Mouse (Mus musculus) embryonic facial prominence, embryonic 15.5 days (tissue): Measurements from ENCODE around the gene Ankrd44. TPM values are rescaled to one million over a fixed set of nuclear protein-coding genes. Genes with fewer than 3 reads are reported as not detected.

Source experiments
- ATAC-seq: fragments of 200-750 bp; cut with Nextera tagmentation; 2 replicates; pipeline ENCODE4 v1.8.0; 2017; ENCODE audit warnings: low read depth, moderate TSS enrichment; ENCODE audit not compliant: insufficient number of reproducible peaks, low FRiP score, low TSS enrichment
- H3K27ac ChIP-seq: fragments of 300-500 bp; sonication (generic); replicated peaks from 2 replicates; pipeline ENCODE4 v1.5.1; 2015; ENCODE audit warnings: mild to moderate bottlenecking, inconsistent platforms
- H3K27me3 ChIP-seq: fragments of 300-500 bp; sonication (generic); 2 replicates; pipeline ENCODE4 v1.6.1; 2015; ENCODE audit warnings: inconsistent platforms
- H3K36me3 ChIP-seq: fragments of 300-500 bp; sonication (generic); 2 replicates; pipeline ENCODE4 v1.6.1; 2015; ENCODE audit warnings: mild to moderate bottlenecking, inconsistent platforms
- H3K4me1 ChIP-seq: fragments of 300-500 bp; sonication (generic); 2 replicates; pipeline ENCODE4 v1.6.1; 2015; ENCODE audit warnings: inconsistent platforms
- H3K4me2 ChIP-seq: fragments of 300-500 bp; sonication (generic); replicated peaks from 2 replicates; pipeline ENCODE4 v1.6.1; 2015; ENCODE audit warnings: mild to moderate bottlenecking, inconsistent platforms
- H3K4me3 ChIP-seq: fragments of 300-500 bp; sonication (generic); replicated peaks from 2 replicates; pipeline ENCODE4 v1.5.1; 2015; ENCODE audit warnings: mild to moderate bottlenecking, inconsistent platforms
- H3K9ac ChIP-seq: fragments of 300-500 bp; sonication (generic); 2 replicates; pipeline ENCODE4 v1.6.1; 2015; ENCODE audit warnings: inconsistent platforms
- H3K9me3 ChIP-seq: fragments of 300-500 bp; sonication (generic); replicated peaks from 2 replicates; pipeline ENCODE4 v1.6.1; 2016; ENCODE audit warnings: inconsistent platforms
- WGBS: fragments of 180-500 bp; shearing (Covaris S2); methylation state at CpG from one replicate; pipeline ENCODE4 v1.1.7; 2015; 5-methylcytosine and 5-hydroxymethylcytosine counted together
- polyA plus RNA-seq: library from polyadenylated mRNA; unstranded; fragments of >200 nt; fragmentation: Nextera tagmentation; extraction: Ambion mirVana; gene quantifications from 2 replicates; pipeline ENCODE4 v1.2.1, GENCODE M21; 2015

The Ankrd44 gene
- polyA plus RNA-seq, 1 experiment from 2014 or later, result 22.9 TPM

DNA sequence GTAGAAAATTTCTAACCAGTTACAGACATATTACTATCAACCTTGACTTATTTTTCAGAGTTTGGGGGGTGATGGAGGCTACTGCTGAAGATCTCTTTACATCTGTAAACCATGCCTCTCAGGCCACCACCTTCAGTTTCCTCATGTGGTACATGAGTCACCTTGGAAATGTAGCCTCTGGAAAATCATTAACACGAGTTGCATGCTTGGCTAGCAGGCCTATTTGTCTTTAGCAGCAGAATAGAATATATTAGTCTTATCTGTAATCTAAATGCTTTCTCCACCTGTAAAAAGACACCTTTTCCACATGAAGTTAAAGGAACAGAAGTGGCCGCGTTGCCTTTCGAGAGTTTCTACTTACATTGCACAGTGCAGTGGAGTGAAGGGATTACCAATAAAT is 267.6 kb downstream of the Ankrd44 start:
- Histone ChIP-seq H3K4me1 (no peaks in the 10 kb centered on the region), H3K27ac (no peak overlapping the region), H3K27me3 (no peaks in the 10 kb centered on the region), H3K4me3 (no peak overlapping the region), H3K4me2 (no peak overlapping the region), H3K36me3 (peaks cover 26% of the 10 kb centered on the region), H3K9me3 (no peaks in the 10 kb centered on the region), H3K9ac (no peak overlapping the region)
- ATAC-seq, result no peak
- WGBS, result 91% methylated on average over 4 of the region's 4 CpGs

DNA sequence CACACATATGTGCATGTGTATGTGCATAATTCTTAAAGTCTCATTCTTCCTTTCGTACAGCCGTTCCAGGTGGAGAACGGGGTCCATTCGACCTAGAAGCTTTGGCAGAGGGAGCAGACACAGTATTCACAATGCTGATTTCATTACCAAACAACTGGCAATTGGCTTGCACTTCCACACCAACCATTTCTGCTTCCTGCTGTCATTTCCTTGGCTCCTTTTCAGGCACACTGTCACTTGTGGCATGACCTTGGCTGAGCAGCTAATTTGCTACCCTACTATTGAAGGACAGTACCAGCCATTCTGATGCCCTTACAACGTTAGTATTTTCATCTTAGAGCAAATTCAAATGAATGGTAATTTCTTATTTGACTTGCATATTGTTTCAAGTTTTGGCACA is 277.9 kb downstream of the Ankrd44 start:
- no peak overlapping the region for H3K4me2 ChIP-seq
- peaks cover 23% of the 10 kb centered on the region for H3K36me3 ChIP-seq
- no peak overlapping the region for H3K27ac ChIP-seq
- H3K27me3 ChIP-seq, result no peaks in the 10 kb centered on the region
- no peak overlapping the region for H3K9ac ChIP-seq
- H3K4me1 ChIP-seq, result no peaks in the 10 kb centered on the region
- no peak for ATAC-seq
- no peak overlapping the region for H3K4me3 ChIP-seq
- WGBS, result 74% methylated on average over 5 of the region's 5 CpGs
- H3K9me3 ChIP-seq, result no peaks in the 10 kb centered on the region

DNA sequence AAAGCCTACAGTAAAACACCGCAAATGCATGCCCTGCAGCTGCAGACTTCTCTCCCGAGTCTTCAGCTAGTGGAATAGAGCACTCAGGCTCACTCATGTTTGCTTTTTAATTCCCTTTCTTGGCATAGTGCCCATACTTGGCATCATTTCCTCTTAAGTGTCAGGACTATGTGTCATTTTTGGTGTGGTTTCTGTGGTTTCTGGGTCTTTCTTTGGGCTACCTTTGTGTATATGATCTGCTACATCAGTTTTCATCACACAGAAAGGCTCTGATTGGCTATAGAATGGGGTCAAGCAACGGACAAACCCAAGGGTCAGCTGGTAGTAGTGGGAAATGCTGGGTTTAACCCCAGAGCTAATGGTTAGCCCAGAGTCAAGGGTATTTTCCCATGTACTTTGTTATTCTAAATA is 278.8 kb downstream of the Ankrd44 start:
- Histone ChIP-seq H3K4me2 (no peak overlapping the region), H3K4me3 (no peak overlapping the region), H3K27me3 (no peaks in the 10 kb centered on the region), H3K27ac (no peak overlapping the region), H3K9me3 (no peaks in the 10 kb centered on the region), H3K9ac (no peak overlapping the region), H3K4me1 (no peaks in the 10 kb centered on the region), H3K36me3 (peaks cover 21% of the 10 kb centered on the region)
- WGBS, result 32% methylated on average over 3 of the region's 3 CpGs
- ATAC-seq, result no peak

DNA sequence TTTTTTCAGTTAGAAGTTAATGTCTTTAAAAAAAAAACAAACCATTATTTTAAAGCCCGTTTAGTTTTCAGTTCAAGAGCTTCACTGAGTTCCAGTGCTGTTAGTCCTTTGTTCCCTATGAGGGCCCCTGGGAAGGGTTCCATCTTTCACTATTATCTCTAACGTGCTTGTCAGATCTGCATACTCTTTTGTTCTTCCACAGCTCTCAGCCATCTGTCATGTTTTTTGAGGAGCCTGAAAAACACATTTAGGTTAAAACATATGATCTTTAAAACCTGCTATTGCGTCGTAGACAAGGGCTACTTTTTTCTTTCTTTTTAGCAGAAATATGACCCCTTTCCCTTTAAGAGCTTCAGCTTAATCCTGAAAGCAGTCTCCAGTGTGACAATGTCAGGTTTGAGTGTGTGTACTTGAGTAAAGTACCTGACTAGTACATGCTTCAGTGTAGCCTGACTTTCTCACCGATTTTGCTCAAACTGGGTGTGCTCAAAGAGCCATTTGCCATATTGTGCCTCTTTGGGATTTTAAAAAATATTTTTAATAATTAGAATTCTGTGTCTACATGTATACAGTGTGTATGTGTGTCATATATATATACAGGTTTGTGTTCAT is 285.9 kb downstream of the Ankrd44 start:
- H3K4me3 ChIP-seq, result no peak overlapping the region
- no peaks in the 10 kb centered on the region for H3K4me1 ChIP-seq
- no peak overlapping the region for H3K9ac ChIP-seq
- H3K27me3 ChIP-seq, result no peaks in the 10 kb centered on the region
- no peaks in the 10 kb centered on the region for H3K9me3 ChIP-seq
- H3K27ac ChIP-seq, result no peak overlapping the region
- H3K36me3 ChIP-seq, result no peaks in the 10 kb centered on the region
- 34% methylated on average over 5 of the region's 5 CpGs for WGBS
- no peak for ATAC-seq
- H3K4me2 ChIP-seq, result no peak overlapping the region

DNA sequence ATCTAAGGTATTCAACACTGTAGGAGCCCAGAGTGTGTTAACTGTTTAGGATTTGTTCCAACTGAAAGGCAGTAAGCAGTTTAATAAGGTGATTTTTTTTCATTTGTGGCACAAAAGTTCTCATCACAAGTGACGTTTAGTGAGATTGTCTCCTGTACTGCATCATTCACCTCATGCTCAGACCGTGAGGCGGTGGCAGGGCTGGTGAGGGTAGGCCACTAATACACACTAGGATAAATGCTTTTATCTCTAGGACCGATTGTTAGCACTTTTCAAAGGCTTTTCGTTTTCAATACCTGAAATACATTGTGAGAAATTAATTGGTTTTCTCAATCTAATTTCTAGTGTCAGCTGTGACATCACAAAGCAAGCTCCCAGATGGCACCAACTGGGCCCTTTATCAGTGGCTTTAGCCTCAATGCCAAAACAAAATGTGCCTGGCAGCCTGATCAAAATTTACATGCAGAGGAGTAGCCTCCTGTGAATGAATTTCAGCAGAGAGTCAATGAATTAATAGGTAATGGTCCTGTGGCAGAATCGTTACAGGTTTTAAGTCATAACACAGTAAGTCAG is 286.6 kb downstream of the Ankrd44 start:
- 79% methylated on average over 6 of the region's 6 CpGs for WGBS
- H3K4me3 ChIP-seq, result no peak overlapping the region
- no peaks in the 10 kb centered on the region for H3K9me3 ChIP-seq
- no peak overlapping the region for H3K9ac ChIP-seq
- no peaks in the 10 kb centered on the region for H3K36me3 ChIP-seq
- no peak for ATAC-seq
- H3K27me3 ChIP-seq, result no peaks in the 10 kb centered on the region
- H3K27ac ChIP-seq, result no peak overlapping the region
- H3K4me1 ChIP-seq, result no peaks in the 10 kb centered on the region
- H3K4me2 ChIP-seq, result no peak overlapping the region

DNA sequence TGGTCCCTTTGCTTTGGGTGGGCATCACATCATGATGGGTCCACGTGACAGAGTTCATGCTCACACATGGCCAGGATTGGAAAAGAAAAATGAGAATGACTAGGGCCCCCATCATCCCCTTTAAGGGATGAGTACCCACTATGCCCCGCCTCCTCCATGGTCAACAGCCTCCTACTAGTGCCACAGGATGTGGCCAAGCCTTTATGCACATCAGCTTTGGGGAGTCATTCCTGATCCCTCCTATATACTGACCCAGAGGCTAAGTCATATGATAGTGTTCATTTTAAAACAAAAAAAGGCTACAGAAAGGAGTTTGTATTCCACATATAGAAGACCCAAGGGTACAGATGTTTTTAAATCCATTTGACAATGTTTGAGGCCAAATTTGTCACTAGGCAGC is 287.1 kb downstream of the Ankrd44 start:
- no peak overlapping the region for H3K4me2 ChIP-seq
- no peak overlapping the region for H3K4me3 ChIP-seq
- no peak overlapping the region for H3K9ac ChIP-seq
- no peaks in the 10 kb centered on the region for H3K4me1 ChIP-seq
- H3K36me3 ChIP-seq, result no peaks in the 10 kb centered on the region
- 93% methylated on average over 2 of the region's 2 CpGs for WGBS
- no peak overlapping the region for H3K27ac ChIP-seq
- no peaks in the 10 kb centered on the region for H3K9me3 ChIP-seq
- no peak for ATAC-seq
- H3K27me3 ChIP-seq, result no peaks in the 10 kb centered on the region

DNA sequence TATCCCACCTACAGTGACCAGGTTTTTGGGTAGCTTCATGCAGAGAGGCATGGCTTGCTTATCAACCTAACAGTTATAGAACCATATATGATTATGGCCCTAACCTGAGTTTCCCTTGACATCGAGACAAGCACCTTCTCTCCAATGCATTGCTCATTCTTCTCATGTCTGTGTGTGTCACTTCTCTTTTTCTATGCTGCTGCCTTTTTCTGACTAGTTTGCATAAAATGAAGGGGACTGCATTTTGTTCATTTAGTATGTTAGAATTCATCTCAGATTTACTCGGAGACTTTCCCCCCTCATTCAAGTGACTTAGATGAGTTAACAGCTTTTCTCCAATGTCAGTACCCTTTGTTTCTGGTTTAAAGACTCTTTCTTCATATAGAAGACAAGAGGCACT is 288.8 kb downstream of the Ankrd44 start:
- ATAC-seq, result no peak
- H3K27ac ChIP-seq, result no peak overlapping the region
- H3K9me3 ChIP-seq, result no peaks in the 10 kb centered on the region
- H3K9ac ChIP-seq, result no peak overlapping the region
- H3K36me3 ChIP-seq, result no peaks in the 10 kb centered on the region
- 96% methylated on average over 2 of the region's 2 CpGs for WGBS
- no peak overlapping the region for H3K4me2 ChIP-seq
- no peaks in the 10 kb centered on the region for H3K27me3 ChIP-seq
- H3K4me3 ChIP-seq, result no peak overlapping the region
- no peaks in the 10 kb centered on the region for H3K4me1 ChIP-seq

DNA sequence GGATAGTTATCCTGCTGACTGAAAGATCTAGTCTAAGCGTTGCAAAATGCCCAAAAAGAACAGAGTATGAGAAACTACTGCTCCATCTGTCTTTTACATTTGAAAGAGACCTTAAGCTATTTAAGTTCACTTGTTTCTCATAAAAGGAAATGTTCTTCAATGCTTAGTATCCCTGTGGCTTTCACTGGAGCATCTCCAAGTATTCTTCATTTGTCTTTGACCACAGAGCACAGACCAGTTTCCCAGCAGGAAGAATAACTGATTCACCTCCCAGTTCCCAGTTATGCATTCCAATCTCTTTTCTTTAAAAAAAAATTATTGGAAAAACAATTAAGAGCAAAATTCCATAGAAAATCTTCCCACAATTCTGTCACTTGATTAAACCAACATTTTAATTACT is 297.1 kb downstream of the Ankrd44 start:
- H3K27ac ChIP-seq, result no peak overlapping the region
- no peak overlapping the region for H3K4me2 ChIP-seq
- ATAC-seq, result no peak
- no peak overlapping the region for H3K4me3 ChIP-seq
- H3K4me1 ChIP-seq, result no peaks in the 10 kb centered on the region
- no peaks in the 10 kb centered on the region for H3K27me3 ChIP-seq
- H3K9me3 ChIP-seq, result no peaks in the 10 kb centered on the region
- no peak overlapping the region for H3K9ac ChIP-seq
- H3K36me3 ChIP-seq, result no peaks in the 10 kb centered on the region
- WGBS, result 64% methylated on average over 1 of the region's 1 CpGs

DNA sequence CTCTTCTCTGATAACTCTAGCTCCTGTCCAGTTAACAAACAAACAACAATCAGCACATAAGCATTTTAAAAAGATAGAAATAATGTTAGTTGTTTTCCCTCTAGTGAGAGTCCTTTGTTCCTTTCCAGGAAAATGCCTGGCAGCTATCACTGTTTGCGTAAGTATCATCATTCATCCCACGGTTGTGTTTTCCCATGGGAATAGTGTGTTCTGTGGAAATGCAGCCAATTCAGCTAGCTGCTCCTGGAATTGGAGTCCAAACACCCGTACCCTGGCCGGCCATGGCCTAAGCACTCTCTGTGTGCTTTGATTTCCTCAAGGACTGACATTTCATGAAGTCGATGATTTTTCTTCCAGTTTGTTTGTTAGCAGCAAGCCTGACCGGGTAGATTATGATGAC is 311.2 kb downstream of the Ankrd44 start:
- Histone ChIP-seq H3K27ac (no peak overlapping the region), H3K36me3 (no peaks in the 10 kb centered on the region), H3K27me3 (no peaks in the 10 kb centered on the region), H3K4me1 (no peaks in the 10 kb centered on the region), H3K4me2 (no peak overlapping the region), H3K9ac (no peak overlapping the region), H3K4me3 (no peak overlapping the region), H3K9me3 (no peaks in the 10 kb centered on the region)
- 80% methylated on average over 6 of the region's 6 CpGs for WGBS
- ATAC-seq, result no peak

DNA sequence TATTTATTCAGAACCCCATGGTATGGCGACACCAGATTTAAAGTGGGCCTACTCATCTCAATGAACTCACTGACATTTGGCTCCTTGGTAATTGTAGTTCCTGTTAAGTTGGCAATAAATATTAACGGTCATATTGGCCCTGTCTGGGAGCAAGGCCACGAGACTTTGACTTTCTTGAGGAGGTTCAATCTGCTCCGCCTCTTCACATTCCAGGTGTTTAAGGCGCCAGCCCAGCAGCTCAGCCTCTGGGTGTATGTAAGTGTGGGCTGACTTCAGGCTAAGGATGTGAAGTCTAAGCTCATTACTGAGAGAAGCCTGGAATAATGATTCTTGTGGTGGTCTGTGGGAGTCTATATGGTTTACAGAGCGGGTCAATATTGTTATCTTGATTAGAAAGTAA is 313.8 kb downstream of the Ankrd44 start:
- 68% methylated on average over 6 of the region's 6 CpGs for WGBS
- no peak overlapping the region for H3K27ac ChIP-seq
- no peak for ATAC-seq

DNA sequence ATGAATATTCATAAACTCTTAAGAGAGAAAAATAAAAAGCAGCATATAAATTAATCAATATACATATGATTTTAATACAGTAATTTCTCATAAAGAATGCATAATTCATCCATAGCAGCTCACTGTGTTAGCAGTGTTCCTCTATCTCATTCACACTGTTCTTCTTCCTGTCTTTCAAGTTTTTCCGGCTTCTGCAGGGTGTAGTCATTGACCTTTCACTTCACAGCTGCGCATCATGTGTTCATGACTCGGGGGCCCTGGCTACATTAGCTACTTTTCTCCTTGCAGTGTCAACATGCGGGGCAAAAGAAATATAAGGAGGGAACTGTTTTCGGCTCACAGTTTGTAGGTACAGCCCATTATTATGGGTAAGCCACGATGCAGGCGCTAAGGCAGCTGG is 314.3 kb downstream of the Ankrd44 start:
- Histone ChIP-seq H3K4me2 (no peak overlapping the region), H3K9me3 (no peaks in the 10 kb centered on the region), H3K27ac (no peak overlapping the region), H3K27me3 (no peaks in the 10 kb centered on the region), H3K4me3 (no peak overlapping the region), H3K36me3 (no peaks in the 10 kb centered on the region), H3K4me1 (no peaks in the 10 kb centered on the region), H3K9ac (no peak overlapping the region)
- 55% methylated on average over 7 of the region's 7 CpGs for WGBS
- ATAC-seq, result no peak

More for the DNA sequence above, 313.8 kb downstream of the Ankrd44 start:
- Histone ChIP-seq H3K4me1 (no peaks in the 10 kb centered on the region), H3K9me3 (no peaks in the 10 kb centered on the region), H3K27me3 (no peaks in the 10 kb centered on the region), H3K4me2 (no peak overlapping the region), H3K4me3 (no peak overlapping the region), H3K36me3 (no peaks in the 10 kb centered on the region), H3K9ac (no peak overlapping the region)

DNA sequence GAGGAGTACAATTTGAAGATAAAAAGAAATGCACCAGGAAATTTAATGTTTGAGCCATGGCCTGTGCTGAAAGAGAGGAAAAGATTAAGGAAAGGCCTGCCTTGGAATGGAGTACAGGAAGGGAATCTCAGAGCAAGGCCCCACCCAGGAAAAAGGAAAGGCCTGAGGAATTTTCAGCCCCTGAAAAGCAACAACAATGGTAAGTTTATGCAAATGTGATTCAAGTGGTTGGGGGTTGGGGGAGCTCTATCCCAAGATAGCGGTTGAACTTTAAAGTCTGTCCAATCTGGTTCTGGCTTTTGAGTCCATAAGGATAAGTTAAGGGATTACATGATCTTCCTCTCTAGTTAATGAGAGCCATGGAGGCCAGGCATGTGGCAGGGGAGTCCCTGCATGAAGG is 319.3 kb downstream of the Ankrd44 start:
- H3K36me3 ChIP-seq, result no peaks in the 10 kb centered on the region
- H3K9ac ChIP-seq, result no peak overlapping the region
- no peak overlapping the region for H3K4me2 ChIP-seq
- ATAC-seq, result no peak
- no peaks in the 10 kb centered on the region for H3K9me3 ChIP-seq
- no peaks in the 10 kb centered on the region for H3K4me1 ChIP-seq
- no peak overlapping the region for H3K27ac ChIP-seq
- H3K27me3 ChIP-seq, result no peaks in the 10 kb centered on the region
- no peak overlapping the region for H3K4me3 ChIP-seq
- WGBS, result 79% methylated on average over 1 of the region's 1 CpGs
